Mouse (Mus musculus) hematopoietic stem cell, adult 5-6 weeks (primary cell): ENCODE measurements around the gene Ccser2. TPM values are rescaled to one million over a fixed set of nuclear protein-coding genes. Genes with fewer than 3 reads are reported as not detected.

Experiments
- total RNA-seq: library from RNA; stranded (forward); fragments of 172-1452, 232-1000 nt; gene quantifications from 2 replicates; pipeline ENCODE4 v1.2.3, GENCODE M21; 2017

Ccser2 gene
- total RNA-seq, 1 experiment from 2014 or later: 23.7 TPM

Other genes with a start within 250 kb of the Ccser2 start
- not detected in 2 replicates for gene Rgr, start 80.2 kb upstream of the Ccser2 start, total RNA-seq
- gene Lrit1, start 86.1 kb upstream of the Ccser2 start, total RNA-seq: not detected in 2 replicates
- not detected in 2 replicates for gene Lrit2, start 99.2 kb upstream of the Ccser2 start, total RNA-seq
- not detected in 2 replicates for gene Cdhr1, start 129.6 kb upstream of the Ccser2 start, total RNA-seq
- 0.40 and 1.1 TPM in 2 replicates for gene 2610528A11Rik, start 145.2 kb upstream of the Ccser2 start, total RNA-seq
- 107 and 160 TPM in 2 replicates for gene Ghitm, start 166.5 kb upstream of the Ccser2 start, total RNA-seq